Mouse (Mus musculus) heart, adult 2 months (tissue): ENCODE measurements at regions not wholly inside any gene's neighbourhood (a gene's known extent, or its start where the extent isn't known, plus 50 kb on each side); places are given as distances from the start of the nearest gene placed in this dataset.

Source experiments
- DNase-seq, 2 experiments: peaks; one replicate each; pipeline ENCODE4 v3.0.0; 2021
- H3K27ac ChIP-seq: fragments of 200-600 bp; 2 replicates; pipeline ENCODE4 v1.8.1; 2022
- H3K27me3 ChIP-seq: fragments of 200-500 bp; 2 replicates; pipeline ENCODE4 v1.6.1; 2012; ENCODE audit warnings: mild to moderate bottlenecking, low read length, inconsistent platforms, mixed read lengths; ENCODE audit not compliant: control insufficient read depth, insufficient read depth
- H3K36me3 ChIP-seq: fragments of 200-500 bp; 2 replicates; pipeline ENCODE4 v1.6.1; 2012; ENCODE audit warnings: low read length, inconsistent platforms; ENCODE audit not compliant: control insufficient read depth, insufficient read depth
- H3K4me1 ChIP-seq: fragments of 200-500 bp; 2 replicates; pipeline ENCODE4 v1.6.1; 2011; ENCODE audit warnings: low read length; ENCODE audit not compliant: control insufficient read depth, insufficient read depth
- H3K4me3 ChIP-seq: fragments of 200-600 bp; 2 replicates; pipeline ENCODE4 v1.8.1; 2022
- H3K79me2 ChIP-seq: fragments of 200-500 bp; replicated peaks from 2 replicates; pipeline ENCODE4 v1.6.1; 2012; ENCODE audit warnings: mild to moderate bottlenecking, inconsistent platforms, low read length, moderate library complexity, mixed read lengths; ENCODE audit not compliant: control insufficient read depth, insufficient read depth
- H3K9ac ChIP-seq: fragments of 200-500 bp; 2 replicates; pipeline ENCODE4 v1.6.1; 2012; ENCODE audit warnings: low read depth, mild to moderate bottlenecking, control low read depth, inconsistent platforms, low read length, mixed read lengths
- CTCF ChIP-seq: fragments of 200-600 bp; IDR thresholded peaks from 2 replicates; pipeline ENCODE4 v1.8.1; 2022; ENCODE audit warnings: antibody characterized with exemption, mild to moderate bottlenecking, moderate library complexity
- EP300 ChIP-seq: fragments of 200-500 bp; IDR thresholded peaks from 2 replicates; pipeline ENCODE4 v1.6.1; 2011; ENCODE audit warnings: low read depth, low read length, control low read depth; ENCODE audit not compliant: insufficient read depth
- POLR2A ChIP-seq: fragments of 200-500 bp; IDR thresholded peaks from 2 replicates; pipeline ENCODE4 v1.6.1; 2011; ENCODE audit warnings: mild to moderate bottlenecking, low read depth, low read length, control low read depth; ENCODE audit not compliant: insufficient read depth
- WGBS: fragments of 180-500 bp; shearing (Covaris S2); methylation state at CpG from one replicate; pipeline ENCODE4 v1.1.7; 2018; 5-methylcytosine and 5-hydroxymethylcytosine counted together
- intact Hi-C: fragments of 180-260 bp; cut with DNase I; formaldehyde crosslinking; loops from one replicate; pipeline ENCODE4 v1.15.1; 2025

DNA sequence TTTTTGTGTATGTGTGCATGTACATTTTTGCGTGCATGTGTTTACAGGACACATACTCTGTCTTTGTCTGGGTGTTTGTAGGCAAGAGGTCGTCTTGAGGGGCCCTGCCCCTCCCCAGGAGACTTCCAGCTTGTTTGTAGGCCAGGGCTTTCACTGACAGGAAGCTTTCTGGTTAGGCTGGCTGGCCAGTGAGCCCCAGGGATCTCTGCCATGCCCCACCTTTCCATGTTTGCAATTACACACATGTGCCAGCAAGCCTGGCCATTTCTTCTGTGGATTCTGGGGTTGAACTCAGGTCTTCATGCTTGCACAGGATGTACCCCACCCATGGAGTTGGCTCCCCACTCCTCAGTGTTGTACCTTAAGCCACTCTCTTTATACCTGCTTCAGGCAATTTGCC lies 166.4 kb downstream of the Gm11077 start:
- Histone ChIP-seq H3K4me1 (no peaks in the 10 kb centered on the region), H3K9ac (no peak overlapping the region), H3K4me3 (no peak overlapping the region), H3K27me3 (no peaks in the 10 kb centered on the region), H3K79me2 (no peaks in the 10 kb centered on the region), H3K27ac (no peak overlapping the region), H3K36me3 (no peaks in the 10 kb centered on the region)
- intact Hi-C loops = no loop called here
- no peak for TF ChIP-seq EP300
- TF ChIP-seq POLR2A = no peak
- TF ChIP-seq CTCF = no peak
- DNase-seq = no peak
- WGBS = 53% methylated on average over 2 of the region's 2 CpGs

DNA sequence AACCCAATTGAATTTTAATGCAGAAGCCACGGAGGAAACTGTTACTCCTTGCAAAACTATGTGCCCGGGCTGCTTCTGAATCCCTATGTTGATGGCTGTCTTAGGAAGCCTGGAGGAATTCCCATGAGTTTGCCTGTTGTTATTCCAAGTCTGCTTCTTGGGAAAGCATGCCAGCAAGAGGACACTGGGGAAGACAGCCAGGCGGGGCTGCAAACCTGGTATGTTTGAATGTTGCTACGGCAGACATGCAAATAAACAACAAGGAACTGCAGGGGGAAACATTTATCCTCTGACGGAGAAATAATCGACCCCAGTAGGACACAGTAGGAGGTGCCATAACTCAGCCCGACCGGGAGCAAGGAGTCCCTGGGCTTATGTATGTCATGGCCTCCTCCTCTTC lies 168.0 kb downstream of the Gm11077 start:
- H3K79me2 ChIP-seq = no peaks in the 10 kb centered on the region
- no peak overlapping the region for H3K9ac ChIP-seq
- H3K27me3 ChIP-seq = no peaks in the 10 kb centered on the region
- no peak for TF ChIP-seq POLR2A
- TF ChIP-seq EP300 = no peak
- TF ChIP-seq CTCF = no peak
- H3K36me3 ChIP-seq = no peaks in the 10 kb centered on the region
- intact Hi-C loops = no loop called here
- no peak overlapping the region for H3K27ac ChIP-seq
- DNase-seq = no peak
- 31% methylated on average over 8 of the region's 8 CpGs for WGBS
- H3K4me1 ChIP-seq = no peaks in the 10 kb centered on the region
- H3K4me3 ChIP-seq = no peak overlapping the region

DNA sequence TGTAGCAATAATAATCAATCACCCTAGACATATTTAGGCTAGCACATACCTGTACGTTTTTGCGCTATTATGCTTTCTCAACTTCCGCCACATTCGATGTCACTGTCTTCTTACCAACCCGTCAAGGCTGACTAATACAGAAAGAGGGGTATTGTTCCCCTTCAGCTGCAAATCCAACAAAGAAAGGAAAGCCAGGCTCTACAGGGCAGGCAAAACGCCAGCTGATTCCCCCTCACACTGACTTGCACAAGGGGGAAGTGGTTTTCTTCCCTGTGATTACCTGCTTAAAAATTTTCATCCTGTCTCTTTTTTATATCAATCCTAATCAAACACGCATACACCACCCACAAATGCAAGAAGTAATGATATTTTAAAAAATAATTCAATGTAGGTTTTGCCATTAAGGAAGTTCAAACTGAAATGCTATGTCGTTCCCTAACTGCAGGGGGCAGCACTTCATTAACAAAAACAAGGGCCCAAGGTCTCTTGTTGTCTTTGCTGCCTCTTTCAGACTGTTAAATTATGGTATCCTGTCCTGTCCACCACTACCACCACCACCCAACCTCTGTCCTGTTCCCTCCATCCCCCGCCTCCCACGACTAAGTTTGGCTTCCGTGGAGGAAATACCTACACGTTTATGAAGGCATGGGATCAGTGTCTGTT lies 195.4 kb downstream of the Gm11077 start:
- Histone ChIP-seq H3K4me1 (no peaks in the 10 kb centered on the region), H3K27me3 (no peaks in the 10 kb centered on the region), H3K4me3 (no peak overlapping the region), H3K27ac (no peak overlapping the region), H3K36me3 (no peaks in the 10 kb centered on the region), H3K9ac (no peak overlapping the region), H3K79me2 (no peaks in the 10 kb centered on the region)
- TF ChIP-seq EP300 (no peak), CTCF (peak; percentile 79)
- intact Hi-C loops = loop anchor here (5.0 to 10.0 kb wide), 2 partner anchors 390 to 653 kb away; no protein-coding TSS in a partner anchor
- DNase-seq = peak; percentile 39 to 50
- 55% methylated on average over 12 of the region's 12 CpGs for WGBS

DNA sequence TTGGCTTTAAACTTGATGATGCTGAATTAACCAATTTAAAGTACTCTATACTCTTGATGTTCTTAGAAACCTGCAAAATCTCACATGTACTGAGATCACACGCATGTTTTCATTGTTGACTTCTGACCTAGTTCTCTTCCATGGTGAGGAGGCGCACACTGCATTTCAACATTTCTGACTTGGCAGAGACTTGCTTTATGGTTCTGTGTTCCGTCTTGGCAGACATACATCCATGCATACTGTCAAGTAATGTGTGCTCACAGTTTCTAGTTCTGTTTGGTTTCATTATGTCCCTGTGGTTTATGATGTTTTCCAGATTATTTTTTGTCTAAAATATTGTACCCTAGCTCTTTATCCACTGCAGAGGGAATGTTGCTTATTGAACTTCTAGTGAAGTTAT lies 198.5 kb downstream of the Gm11077 start:
- H3K79me2 ChIP-seq = no peaks in the 10 kb centered on the region
- no peak overlapping the region for H3K27ac ChIP-seq
- no peaks in the 10 kb centered on the region for H3K36me3 ChIP-seq
- no peak for TF ChIP-seq CTCF
- no peak for TF ChIP-seq POLR2A
- no peak for TF ChIP-seq EP300
- DNase-seq = no peak
- no peaks in the 10 kb centered on the region for H3K4me1 ChIP-seq
- H3K4me3 ChIP-seq = no peak overlapping the region
- no peak overlapping the region for H3K9ac ChIP-seq
- H3K27me3 ChIP-seq = no peaks in the 10 kb centered on the region
- intact Hi-C loops = loop anchor here (5.0 to 10.0 kb wide), 3 partner anchors 320 to 520 kb away; partner anchors contain the start of gene Pde3a
- WGBS = 74% methylated on average over 3 of the region's 3 CpGs

DNA sequence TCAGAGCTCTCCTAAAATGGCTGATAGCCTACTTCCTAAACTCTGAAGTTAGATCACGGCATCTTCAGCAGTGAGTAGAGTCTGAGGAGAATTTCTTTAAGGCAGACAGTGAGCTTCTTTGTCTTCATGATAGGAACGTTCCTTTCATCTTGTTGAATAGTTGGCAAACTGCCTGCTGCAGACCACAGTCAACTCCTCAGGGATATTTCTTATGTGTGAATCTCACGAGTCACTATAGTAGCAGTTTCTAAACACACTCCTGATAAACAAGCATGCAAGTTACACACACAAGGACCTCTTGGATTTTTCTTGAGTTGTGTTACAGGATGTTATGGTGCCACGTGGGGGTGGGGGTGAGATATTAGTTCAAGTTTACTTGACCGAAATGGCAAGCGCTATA lies 205.2 kb downstream of the Gm11077 start:
- no peak overlapping the region for H3K27ac ChIP-seq
- DNase-seq = no peak
- H3K27me3 ChIP-seq = no peaks in the 10 kb centered on the region
- no peak overlapping the region for H3K4me3 ChIP-seq
- no peak overlapping the region for H3K9ac ChIP-seq
- no peaks in the 10 kb centered on the region for H3K4me1 ChIP-seq
- H3K36me3 ChIP-seq = no peaks in the 10 kb centered on the region
- WGBS = 49% methylated on average over 6 of the region's 6 CpGs
- intact Hi-C loops = no loop called here
- TF ChIP-seq CTCF (no peak), EP300 (no peak), POLR2A (no peak)
- H3K79me2 ChIP-seq = no peaks in the 10 kb centered on the region

DNA sequence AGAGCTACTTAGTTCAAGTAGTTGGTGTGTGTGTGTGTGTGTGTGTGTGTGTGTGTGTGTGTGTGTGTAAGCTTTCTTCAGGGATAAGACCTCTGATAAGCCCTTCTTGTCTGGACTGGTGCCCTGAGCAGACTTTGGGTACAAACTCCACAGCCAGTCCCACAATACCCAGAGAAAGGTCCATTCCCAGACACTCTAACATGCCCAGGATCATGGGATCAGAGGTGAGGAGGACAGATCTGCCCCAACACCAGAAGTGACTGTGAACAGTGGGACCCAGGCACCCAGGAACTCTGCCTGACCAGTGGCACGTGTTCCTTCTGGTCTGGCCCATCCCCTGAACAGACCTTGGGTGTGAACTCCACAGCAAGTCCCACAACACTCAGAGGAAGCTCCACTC lies 208.9 kb downstream of the Gm11077 start:
- Histone ChIP-seq H3K27me3 (no peaks in the 10 kb centered on the region), H3K27ac (no peak overlapping the region), H3K4me1 (no peaks in the 10 kb centered on the region), H3K79me2 (no peaks in the 10 kb centered on the region), H3K4me3 (no peak overlapping the region), H3K36me3 (no peaks in the 10 kb centered on the region), H3K9ac (no peak overlapping the region)
- 70% methylated on average over 1 of the region's 1 CpGs for WGBS
- DNase-seq = no peak
- intact Hi-C loops = no loop called here
- no peak for TF ChIP-seq CTCF
- TF ChIP-seq EP300 = no peak
- no peak for TF ChIP-seq POLR2A
